Mouse (Mus musculus) intestine, postnatal 0 days (tissue): ENCODE measurements at regions not wholly inside any gene's neighbourhood (a gene's known extent, or its start where the extent isn't known, plus 50 kb on each side); places are given as distances from the start of the nearest gene placed in this dataset.

Experiments
- ATAC-seq: fragments of 200-750 bp; cut with Nextera tagmentation; 2 replicates; pipeline ENCODE4 v1.8.0; 2017; ENCODE audit warnings: mild to moderate bottlenecking, moderate TSS enrichment, moderate library complexity
- H3K27ac ChIP-seq: fragments of 300-500 bp; sonication (generic); 2 replicates; pipeline ENCODE4 v1.5.1; 2014; ENCODE audit warnings: mild to moderate bottlenecking, low read depth, low read length, moderate library complexity
- H3K27me3 ChIP-seq: fragments of 300-500 bp; sonication (generic); replicated peaks from 2 replicates; pipeline ENCODE4 v1.6.1; 2014; ENCODE audit warnings: low read length, mixed read lengths; ENCODE audit not compliant: control insufficient read depth, insufficient read depth
- H3K36me3 ChIP-seq: fragments of 300-500 bp; sonication (generic); 2 replicates; pipeline ENCODE4 v1.6.1; 2014; ENCODE audit warnings: mild to moderate bottlenecking, moderate library complexity; ENCODE audit not compliant: control insufficient read depth, insufficient read depth
- H3K4me1 ChIP-seq: fragments of 300-500 bp; sonication (generic); replicated peaks from 2 replicates; pipeline ENCODE4 v1.6.1; 2014; ENCODE audit warnings: antibody characterized with exemption, low read length, mixed read lengths; ENCODE audit not compliant: control insufficient read depth, insufficient read depth
- H3K4me2 ChIP-seq: fragments of 300-500 bp; sonication (generic); replicated peaks from 2 replicates; pipeline ENCODE4 v1.6.1; 2014; ENCODE audit warnings: low read depth, mild to moderate bottlenecking, moderate library complexity
- H3K4me3 ChIP-seq: fragments of 300-500 bp; sonication (generic); 2 replicates; pipeline ENCODE4 v1.5.1; 2014; ENCODE audit warnings: low read depth, low read length
- H3K9ac ChIP-seq: fragments of 300-500 bp; sonication (generic); 2 replicates; pipeline ENCODE4 v1.6.1; 2014; ENCODE audit warnings: mild to moderate bottlenecking, low read depth, low read length
- H3K9me3 ChIP-seq: fragments of 300-500 bp; sonication (generic); 2 replicates; pipeline ENCODE4 v1.6.1; 2016; ENCODE audit warnings: mixed run types; ENCODE audit not compliant: control insufficient read depth
- CTCF ChIP-seq: sonication (generic); IDR thresholded peaks from 2 replicates; pipeline ENCODE4 v1.5.1; 2016; ENCODE audit warnings: low read depth, mild to moderate bottlenecking, control low read depth, antibody characterized with exemption, moderate library complexity
- WGBS: fragments of 180-500 bp; shearing (Covaris S2); extraction: QIAGEN DNeasy Blood & Tissue Kit; methylation state at CpG from one replicate; pipeline ENCODE4 v1.1.7; 2014; 5-methylcytosine and 5-hydroxymethylcytosine counted together

DNA sequence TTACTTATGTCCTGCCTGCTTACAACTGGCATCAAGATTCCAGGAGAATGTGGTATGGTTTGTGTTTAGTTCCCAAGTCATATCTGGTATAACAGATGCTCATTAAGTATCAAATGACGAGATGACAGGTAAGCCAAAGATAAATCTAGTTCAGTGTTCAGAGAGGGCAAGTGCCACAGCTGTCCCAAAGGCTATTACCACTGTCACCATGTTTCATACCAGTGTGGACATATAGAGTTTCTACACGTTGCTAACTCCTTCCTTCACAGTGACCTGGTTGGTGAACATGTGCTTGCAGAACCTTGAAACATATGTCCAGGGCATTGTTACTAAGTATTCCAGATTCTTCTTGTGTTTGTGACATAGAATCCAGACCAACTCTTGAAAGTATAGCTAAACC is 438.1 kb upstream of the Gm9747 start:
- Histone ChIP-seq H3K9ac (no peak overlapping the region), H3K36me3 (no peaks in the 10 kb centered on the region), H3K9me3 (no peaks in the 10 kb centered on the region), H3K4me1 (no peaks in the 10 kb centered on the region), H3K27me3 (no peaks in the 10 kb centered on the region), H3K4me2 (no peak overlapping the region), H3K27ac (no peak overlapping the region), H3K4me3 (no peak overlapping the region)
- no peak for TF ChIP-seq CTCF
- ATAC-seq: no peak
- WGBS: 79% methylated on average over 2 of the region's 2 CpGs

DNA sequence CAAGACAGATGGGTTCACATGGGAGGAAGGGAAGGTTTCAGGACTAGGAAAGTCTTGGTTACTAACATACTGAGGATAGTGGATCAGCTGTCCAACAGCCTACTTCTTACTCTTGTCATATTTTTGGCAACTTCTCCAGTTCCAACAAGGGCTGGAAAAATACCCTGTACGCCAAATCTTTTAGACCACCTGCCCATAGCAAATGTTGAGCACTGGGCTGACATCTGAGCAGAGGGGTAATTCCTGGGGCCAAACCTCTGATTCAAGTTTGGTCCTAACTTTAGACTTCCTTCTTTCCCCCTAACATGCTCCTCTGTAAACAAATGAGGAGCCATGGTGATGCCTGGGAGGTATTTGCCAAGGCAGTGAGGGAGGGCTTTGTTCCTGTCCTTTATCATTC is 437.5 kb upstream of the Gm9747 start:
- WGBS: 80% methylated on average over 1 of the region's 1 CpGs
- no peaks in the 10 kb centered on the region for H3K4me1 ChIP-seq
- no peaks in the 10 kb centered on the region for H3K36me3 ChIP-seq
- H3K9ac ChIP-seq: no peak overlapping the region
- no peaks in the 10 kb centered on the region for H3K9me3 ChIP-seq
- no peak overlapping the region for H3K27ac ChIP-seq
- no peak overlapping the region for H3K4me3 ChIP-seq
- no peaks in the 10 kb centered on the region for H3K27me3 ChIP-seq
- H3K4me2 ChIP-seq: no peak overlapping the region
- ATAC-seq: no peak
- TF ChIP-seq CTCF: no peak

DNA sequence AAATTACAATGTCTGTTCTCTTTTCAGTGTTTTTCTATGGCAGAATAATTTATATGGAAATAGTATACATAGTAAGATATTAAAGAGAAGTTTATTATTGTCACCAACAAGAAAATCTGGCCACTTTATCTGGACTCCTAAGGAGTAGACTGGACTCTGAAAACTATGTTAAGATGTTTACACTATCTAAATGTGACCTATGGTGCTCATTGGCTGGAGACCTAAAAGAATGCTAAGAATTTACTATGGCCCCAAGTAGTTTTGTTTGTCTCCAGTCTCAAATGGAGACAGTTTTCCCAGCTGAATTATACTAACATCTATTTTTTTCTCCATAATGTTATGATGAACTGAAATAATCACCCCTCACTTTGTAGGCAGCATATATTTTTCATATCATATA is 421.3 kb upstream of the Gm9747 start:
- Histone ChIP-seq H3K4me1 (no peaks in the 10 kb centered on the region), H3K27me3 (no peaks in the 10 kb centered on the region), H3K27ac (no peak overlapping the region), H3K9me3 (no peaks in the 10 kb centered on the region), H3K4me2 (no peak overlapping the region), H3K36me3 (no peaks in the 10 kb centered on the region), H3K4me3 (no peak overlapping the region), H3K9ac (no peak overlapping the region)
- TF ChIP-seq CTCF: no peak
- no peak for ATAC-seq

DNA sequence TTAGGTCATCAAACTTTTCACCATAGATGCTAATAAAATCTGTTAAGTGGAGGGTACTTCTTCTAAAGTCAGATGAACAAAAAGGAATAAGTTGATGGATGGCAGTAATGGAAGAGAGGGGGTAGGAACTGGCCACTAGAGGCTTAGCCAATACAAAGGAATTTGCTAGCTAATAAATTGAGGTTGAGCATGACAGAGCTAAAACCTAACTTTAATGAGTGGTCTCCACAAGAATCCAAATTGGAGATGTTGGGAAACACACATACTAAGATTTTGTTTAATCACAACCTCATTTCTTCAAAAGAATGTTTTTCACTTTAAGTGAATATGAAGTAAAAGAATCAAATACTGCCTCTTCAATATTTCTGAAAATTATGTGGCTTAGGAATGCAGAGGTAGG is 414.0 kb upstream of the Gm9747 start:
- no peak for ATAC-seq

DNA sequence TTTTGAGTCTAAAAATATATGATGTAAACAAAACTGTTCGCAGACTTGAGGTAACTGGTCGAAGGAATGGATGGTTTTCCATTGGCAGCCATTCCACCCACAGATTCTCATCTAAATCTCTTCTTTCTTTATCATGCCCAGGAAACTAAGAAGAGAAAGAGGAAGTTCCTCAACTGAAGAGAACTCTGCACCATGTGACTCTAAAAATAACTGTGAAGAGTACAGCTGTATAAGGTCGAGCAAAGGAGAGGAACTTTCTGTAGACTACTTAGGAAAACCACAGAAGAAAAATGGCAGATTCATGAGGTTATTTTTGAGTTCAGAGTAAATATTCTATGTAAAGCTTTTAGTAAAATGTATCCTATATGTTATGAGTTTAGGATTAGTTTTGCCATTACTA is 390.9 kb upstream of the Gm9747 start:
- no peak for ATAC-seq
- no peak for TF ChIP-seq CTCF
- Histone ChIP-seq H3K9ac (no peak overlapping the region), H3K9me3 (no peaks in the 10 kb centered on the region), H3K27ac (no peak overlapping the region), H3K36me3 (no peaks in the 10 kb centered on the region), H3K4me3 (no peak overlapping the region), H3K27me3 (no peaks in the 10 kb centered on the region), H3K4me1 (no peaks in the 10 kb centered on the region), H3K4me2 (no peak overlapping the region)
- WGBS: 82% methylated on average over 3 of the region's 3 CpGs

More for the DNA sequence above, 414.0 kb upstream of the Gm9747 start:
- Histone ChIP-seq H3K4me3 (no peak overlapping the region), H3K4me1 (no peaks in the 10 kb centered on the region), H3K36me3 (no peaks in the 10 kb centered on the region), H3K4me2 (no peak overlapping the region), H3K27ac (no peak overlapping the region), H3K9me3 (no peaks in the 10 kb centered on the region), H3K27me3 (no peaks in the 10 kb centered on the region), H3K9ac (no peak overlapping the region)
- TF ChIP-seq CTCF: no peak

DNA sequence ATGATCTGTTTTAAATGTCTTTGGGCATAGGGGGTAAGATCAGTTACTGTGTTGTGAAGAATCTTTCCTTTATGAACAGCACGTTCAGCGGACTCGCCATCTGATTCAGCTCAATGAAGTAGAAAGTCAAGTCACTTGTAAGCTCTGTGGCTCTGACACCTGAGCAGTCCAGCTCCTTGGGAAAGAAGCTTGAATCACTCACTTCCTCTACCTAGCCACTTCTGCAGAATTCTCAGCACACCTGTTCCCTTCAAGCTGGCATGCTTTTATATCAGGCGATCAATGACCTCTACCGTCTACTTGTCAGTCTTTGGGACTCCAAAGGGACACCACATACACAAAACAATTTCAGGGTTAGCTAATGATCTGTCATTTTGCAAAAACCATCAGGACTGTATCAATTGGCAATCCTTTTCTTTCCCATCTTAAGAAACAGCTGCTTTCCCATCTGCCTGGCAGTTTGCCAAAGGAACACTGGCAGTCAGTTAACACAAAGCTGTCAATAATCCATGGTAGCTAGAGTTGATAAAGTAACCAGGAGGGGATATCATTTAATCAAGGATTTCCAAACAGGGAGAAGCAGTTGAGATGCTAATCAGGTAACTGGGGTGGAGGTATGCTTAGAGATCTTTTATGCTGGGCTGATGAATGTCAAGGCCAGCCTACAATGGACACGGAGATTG is 382.3 kb upstream of the Gm9747 start:
- Histone ChIP-seq H3K9me3 (no peaks in the 10 kb centered on the region), H3K4me2 (no peak overlapping the region), H3K4me1 (no peaks in the 10 kb centered on the region), H3K9ac (no peak overlapping the region), H3K4me3 (no peak overlapping the region), H3K27ac (no peak overlapping the region), H3K36me3 (no peaks in the 10 kb centered on the region), H3K27me3 (no peaks in the 10 kb centered on the region)
- TF ChIP-seq CTCF: no peak
- ATAC-seq: no peak
- 85% methylated on average over 6 of the region's 6 CpGs for WGBS

DNA sequence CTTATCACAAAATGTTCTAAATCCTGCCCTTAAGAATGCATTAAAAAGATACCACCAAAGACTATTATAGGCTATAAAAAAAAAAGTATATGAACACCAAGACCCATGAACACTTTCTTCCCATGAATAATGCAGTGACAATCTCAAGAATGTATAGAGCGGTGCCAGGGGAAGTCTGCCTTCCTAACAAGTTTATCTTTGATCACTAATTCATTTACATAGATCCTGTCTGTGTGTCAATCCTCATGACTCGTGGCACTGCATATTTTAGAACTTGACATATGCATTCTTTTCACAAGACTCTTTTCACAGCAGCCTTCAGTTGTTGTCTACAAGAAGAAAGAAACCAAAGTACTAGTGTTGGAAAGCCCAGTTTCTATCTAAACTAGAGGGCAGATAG is 373.4 kb upstream of the Gm9747 start:
- TF ChIP-seq CTCF: no peak
- Histone ChIP-seq H3K9ac (no peak overlapping the region), H3K27me3 (no peaks in the 10 kb centered on the region), H3K36me3 (no peaks in the 10 kb centered on the region), H3K9me3 (no peaks in the 10 kb centered on the region), H3K4me3 (no peak overlapping the region), H3K27ac (no peak overlapping the region), H3K4me1 (no peaks in the 10 kb centered on the region), H3K4me2 (no peak overlapping the region)
- WGBS: 60% methylated on average over 2 of the region's 2 CpGs
- no peak for ATAC-seq
